Mouse (Mus musculus) MEL (cell line): ENCODE data around the gene Ergic2.

Experiments
- CHD2 ChIP-seq: IDR thresholded peaks from 2 replicates; pipeline ENCODE4 v1.6.1; 2011; ENCODE audit warnings: low read length, improper control_type of control experiment
- EP300 ChIP-seq, 2 experiments: IDR thresholded peaks; 2 replicates each; pipeline ENCODE4 v1.6.1; 2011; ENCODE audit warnings: improper control_type of control experiment in 2 of 2, low read length in 2 of 2, low read depth in 1 of 2, mild to moderate bottlenecking in 1 of 2
- ETS1 ChIP-seq: IDR thresholded peaks from 2 replicates; pipeline ENCODE4 v1.6.1; 2012; ENCODE audit warnings: low read depth, mild to moderate bottlenecking, inconsistent platforms, low read length, improper control_type of control experiment, moderate library complexity
- MAZ ChIP-seq: IDR thresholded peaks from 2 replicates; pipeline ENCODE4 v1.6.1; 2012; ENCODE audit warnings: low read depth, mild to moderate bottlenecking, inconsistent platforms, low read length, improper control_type of control experiment
- MEF2A ChIP-seq: IDR thresholded peaks from 2 replicates; pipeline ENCODE4 v1.6.1; 2014; ENCODE audit warnings: low read depth, mild to moderate bottlenecking, inconsistent platforms, low read length, improper control_type of control experiment; ENCODE audit not compliant: poor library complexity, insufficient replicate concordance, severe bottlenecking; ENCODE audit errors: extremely low read depth
- POLR2A ChIP-seq, 2 experiments: IDR thresholded peaks; 2 replicates each; pipeline ENCODE4 v1.6.1; 2011 to 2012; ENCODE audit warnings: low read length in 2 of 2, mild to moderate bottlenecking in 2 of 2, control low read depth in 1 of 2, improper control_type of control experiment in 1 of 2, low read depth in 1 of 2, moderate library complexity in 1 of 2; ENCODE audit not compliant: control insufficient read depth in 1 of 2, insufficient read depth in 1 of 2, poor library complexity in 1 of 2
- POLR2AphosphoS2 ChIP-seq: IDR thresholded peaks from 2 replicates; pipeline ENCODE4 v1.6.1; 2011; ENCODE audit warnings: low read length, improper control_type of control experiment
- POLR2AphosphoS5 ChIP-seq: IDR thresholded peaks from 2 replicates; pipeline ENCODE4 v1.6.1; 2012; ENCODE audit warnings: low read depth, borderline replicate concordance, mild to moderate bottlenecking, inconsistent platforms, low read length, moderate library complexity, mixed read lengths
- TAL1 ChIP-seq: IDR thresholded peaks from 2 replicates; pipeline ENCODE4 v1.6.1; 2012; ENCODE audit warnings: mild to moderate bottlenecking, inconsistent platforms, low read length, moderate library complexity, mixed read lengths
- TCF12 ChIP-seq: IDR thresholded peaks from 2 replicates; pipeline ENCODE4 v1.6.1; 2014; ENCODE audit warnings: low read depth, mild to moderate bottlenecking, inconsistent platforms, low read length, improper control_type of control experiment, moderate library complexity
- ZC3H11A ChIP-seq: IDR thresholded peaks from 2 replicates; pipeline ENCODE4 v1.6.1; 2012; ENCODE audit warnings: low read depth, mild to moderate bottlenecking, inconsistent platforms, low read length, improper control_type of control experiment

DNA sequence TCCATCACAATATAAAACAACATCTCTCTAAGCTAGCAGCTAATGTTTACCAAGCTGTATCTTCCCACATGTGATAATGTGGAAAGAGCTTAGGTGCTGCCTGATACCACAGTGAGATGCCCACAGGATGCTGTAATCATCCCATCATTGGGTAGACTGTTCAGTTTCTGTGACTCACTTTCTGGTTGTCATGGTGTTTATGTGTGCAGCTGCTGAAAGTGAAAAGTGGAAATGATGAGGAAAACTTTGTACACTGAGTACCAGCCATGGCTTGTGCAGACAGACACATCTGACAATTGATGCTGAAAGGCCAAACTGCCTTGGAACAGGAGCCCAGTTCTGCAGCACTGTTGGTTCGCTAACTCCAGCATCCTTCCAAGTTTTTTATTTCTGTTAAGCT, 27.1 kb upstream of the Ergic2 start:
- TF ChIP-seq POLR2A (IDR thresholded peaks at IDR 0.05; ENCODE audit: control insufficient read depth in 1 of 2, insufficient read depth in 1 of 2, low read depth in 1 of 2, low read length in 2 of 2, poor library complexity in 1 of 2) (no peak), MAZ (no peak), EP300 (IDR thresholded peaks at IDR 0.05; ENCODE audit: low read depth in 1 of 2, low read length in 2 of 2) (no peak), CHD2 (no peak), ZC3H11A (no peak), TAL1 (no peak), ETS1 (no peak), POLR2AphosphoS2 (no peak), MEF2A (no peak), POLR2AphosphoS5 (no peak), TCF12 (no peak)
